Mouse (Mus musculus) hindbrain, embryonic 14.5 days (tissue): ENCODE data around the gene Rpn1. TPM values are rescaled to one million over a fixed set of nuclear protein-coding genes. Genes with fewer than 3 reads are reported as not detected.

Source experiments
- microRNA-seq: library from miRNA; unstranded; fragments of <30 nt; microRNA quantifications from one replicate; pipeline ENCODE4, GENCODE M21; 2016
- polyA plus RNA-seq: library from polyadenylated mRNA; unstranded; fragments of >200 nt; fragmentation: Nextera tagmentation; extraction: Ambion mirVana; gene quantifications from 2 replicates; pipeline ENCODE4 v1.2.1, GENCODE M21; 2014

Gene Rpn1
- polyA plus RNA-seq, 1 experiment from 2014 or later, result 301 TPM

Small RNA genes lying within 50 kb of the gene (microRNA-seq; reads per million reads assigned to microRNA genes)
- gene Mir6376, result not detected

Other genes with a start within 250 kb of the Rpn1 start
- 1.1 and 5.8 TPM in 2 replicates for gene Gm45140, start 248.7 kb upstream of the Rpn1 start, polyA plus RNA-seq
- gene Isy1, start 245.7 kb upstream of the Rpn1 start, polyA plus RNA-seq, result 21.1 and 21.7 TPM in 2 replicates
- 541 and 555 TPM in 2 replicates for gene Cnbp, start 233.4 kb upstream of the Rpn1 start, polyA plus RNA-seq
- 203 and 213 TPM in 2 replicates for gene Copg1, start 196.7 kb upstream of the Rpn1 start, polyA plus RNA-seq
- gene Hmces, start 170.5 kb upstream of the Rpn1 start, polyA plus RNA-seq, result 36.6 and 38.5 TPM in 2 replicates
- 29.8 and 32.1 TPM in 2 replicates for gene H1fx, start 102.8 kb upstream of the Rpn1 start, polyA plus RNA-seq
- 377 and 427 TPM in 2 replicates for gene Rab7, start 39.2 kb upstream of the Rpn1 start, polyA plus RNA-seq
- 19.1 and 19.2 TPM in 2 replicates for gene Gata2, start 109.4 kb downstream of the Rpn1 start, polyA plus RNA-seq
- not detected in 2 replicates for gene Dnajb8, start 137.8 kb downstream of the Rpn1 start, polyA plus RNA-seq